Mouse (Mus musculus) limb, embryonic 11.5 days (tissue): Measurements from ENCODE around the gene Itga6. TPM values are rescaled to one million over a fixed set of nuclear protein-coding genes. Genes with fewer than 3 reads are reported as not detected.
A peak's percentile ranks its signal among the peaks of the same experiment; 100 is the strongest.
"Not testable (repeated sequence)": the region's sequence is repeated elsewhere in the genome, so short reads cannot be mapped to it uniquely, and the experiment has no call there.

Source experiments
- ATAC-seq: fragments of 200-750 bp; cut with Nextera tagmentation; 2 replicates; pipeline ENCODE4 v1.8.0; 2017; ENCODE audit warnings: low read depth; ENCODE audit not compliant: insufficient number of reproducible peaks, low FRiP score, low TSS enrichment
- DNase-seq: peaks from one replicate; pipeline ENCODE4 v3.0.0-alpha.2; 2015; ENCODE audit warnings: low spot score
- H3K27ac ChIP-seq: fragments of 300-500 bp; sonication (generic); replicated peaks from 2 replicates; pipeline ENCODE4 v1.5.1; 2014; ENCODE audit warnings: low read depth, mild to moderate bottlenecking, low read length
- H3K27me3 ChIP-seq: fragments of 300-500 bp; sonication (generic); 2 replicates; pipeline ENCODE4 v1.6.1; 2014; ENCODE audit warnings: mild to moderate bottlenecking, low read length, mixed read lengths; ENCODE audit not compliant: control insufficient read depth, insufficient read depth
- H3K36me3 ChIP-seq: fragments of 300-500 bp; sonication (generic); 2 replicates; pipeline ENCODE4 v1.6.1; 2014; ENCODE audit warnings: mild to moderate bottlenecking, low read length, moderate library complexity, mixed read lengths; ENCODE audit not compliant: control insufficient read depth, insufficient read depth
- H3K4me1 ChIP-seq: fragments of 300-500 bp; sonication (generic); 2 replicates; pipeline ENCODE4 v1.6.1; 2014; ENCODE audit warnings: low read length, mixed read lengths; ENCODE audit not compliant: control insufficient read depth, insufficient read depth
- H3K4me2 ChIP-seq: fragments of 300-500 bp; sonication (generic); 2 replicates; pipeline ENCODE4 v1.6.1; 2014; ENCODE audit warnings: low read depth, mild to moderate bottlenecking, moderate library complexity; ENCODE audit not compliant: severe bottlenecking
- H3K4me3 ChIP-seq: fragments of 300-500 bp; sonication (generic); 2 replicates; pipeline ENCODE4 v1.5.1; 2014; ENCODE audit warnings: low read depth, low read length
- H3K9ac ChIP-seq: fragments of 300-500 bp; sonication (generic); 2 replicates; pipeline ENCODE4 v1.6.1; 2014; ENCODE audit warnings: mild to moderate bottlenecking, low read length
- H3K9me3 ChIP-seq: fragments of 300-500 bp; sonication (generic); 2 replicates; pipeline ENCODE4 v1.6.1; 2016; ENCODE audit warnings: low read length; ENCODE audit not compliant: control insufficient read depth
- whole genome bisulfite sequencing: fragments of 180-500 bp; shearing (Covaris S2); extraction: QIAGEN DNeasy Blood & Tissue Kit; methylation state at CpG from one replicate; pipeline ENCODE4 v1.1.7; 2014; 5-methylcytosine and 5-hydroxymethylcytosine counted together
- polyA plus RNA-seq: library from polyadenylated mRNA; unstranded; fragments of >200 nt; fragmentation: Nextera tagmentation; extraction: Ambion mirVana; gene quantifications from 2 replicates; pipeline ENCODE4 v1.2.1, GENCODE M21; 2014

Gene Itga6
- polyA plus RNA-seq, 1 experiment from 2014 or later = 28.0 TPM

DNA sequence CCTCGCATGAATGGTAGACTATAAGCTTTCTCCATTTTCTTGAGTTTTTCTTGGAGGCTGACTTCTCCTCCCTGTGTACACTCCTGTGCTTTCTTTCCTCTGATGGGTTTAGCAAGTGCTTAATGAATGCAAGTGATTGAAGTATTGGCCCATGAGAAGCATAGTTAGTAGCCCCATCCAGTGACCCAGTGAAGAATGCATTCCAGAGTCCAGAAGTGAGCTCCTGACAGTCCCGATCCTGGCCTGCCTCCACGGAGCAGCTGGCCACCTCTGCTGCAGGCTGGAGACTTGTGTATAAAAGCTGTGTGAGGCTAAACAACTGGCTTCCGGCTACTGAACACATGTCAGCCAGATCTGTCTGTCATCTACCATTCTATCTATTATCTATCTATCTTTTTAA lies 91.8 kb downstream of the Itga6 start:
- Histone ChIP-seq H3K4me1 (no peaks in the 10 kb centered on the region), H3K27me3 (no peaks in the 10 kb centered on the region), H3K9ac (no peak overlapping the region), H3K9me3 (no peaks in the 10 kb centered on the region), H3K4me2 (no peak overlapping the region), H3K4me3 (no peak overlapping the region), H3K36me3 (no peaks in the 10 kb centered on the region), H3K27ac (no peak overlapping the region)
- WGBS = 73% methylated on average over 4 of the region's 4 CpGs
- no peak for DNase-seq
- ATAC-seq = no peak

DNA sequence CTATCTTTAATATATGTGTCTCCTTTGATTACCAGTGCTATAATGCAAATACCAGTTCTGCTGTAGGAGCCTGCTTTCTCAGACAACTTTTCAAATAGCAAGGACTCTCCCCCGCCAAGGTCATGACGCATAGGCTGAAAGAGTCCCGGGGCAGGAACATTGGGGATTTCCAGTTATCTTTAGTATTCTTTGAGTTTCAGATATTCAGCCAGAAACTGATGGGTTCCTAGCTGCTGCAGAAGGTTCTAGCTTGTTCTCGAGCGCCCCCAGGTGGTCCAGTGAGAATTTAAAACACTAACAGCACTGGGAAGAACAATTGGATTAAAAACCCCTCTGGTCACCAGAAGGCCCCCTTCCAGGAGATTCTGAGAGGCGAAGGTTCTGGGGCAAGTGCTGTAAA lies 92.4 kb downstream of the Itga6 start:
- no peaks in the 10 kb centered on the region for H3K4me1 ChIP-seq
- H3K4me3 ChIP-seq = no peak overlapping the region
- DNase-seq = peak; percentile 90
- no peaks in the 10 kb centered on the region for H3K27me3 ChIP-seq
- no peak overlapping the region for H3K27ac ChIP-seq
- no peak overlapping the region for H3K9ac ChIP-seq
- H3K9me3 ChIP-seq = no peaks in the 10 kb centered on the region
- ATAC-seq = no peak
- H3K36me3 ChIP-seq = no peaks in the 10 kb centered on the region
- H3K4me2 ChIP-seq = no peak overlapping the region
- WGBS = 48% methylated on average over 6 of the region's 6 CpGs

DNA sequence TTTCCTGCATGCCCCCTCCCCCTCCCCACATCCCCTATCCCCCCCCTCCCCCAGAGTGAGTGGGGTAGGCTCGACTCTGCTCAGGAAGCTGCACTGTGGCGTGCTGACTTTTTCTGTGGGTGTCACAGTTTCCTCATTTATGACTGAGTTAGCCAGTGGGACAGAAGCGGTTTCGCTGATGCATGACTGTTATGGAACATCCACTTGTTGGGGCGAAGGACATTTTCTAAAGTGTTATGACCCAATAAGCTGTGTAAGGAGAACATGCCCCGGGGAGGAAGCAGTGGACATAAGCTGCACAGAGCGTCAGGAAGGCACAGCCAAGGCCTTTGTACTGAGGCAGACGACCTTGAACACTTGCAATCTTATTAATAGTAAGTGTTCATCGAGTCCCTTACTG lies 97.9 kb downstream of the Itga6 start:
- Histone ChIP-seq H3K4me3 (no peak overlapping the region), H3K27ac (no peak overlapping the region), H3K9ac (no peak overlapping the region), H3K4me2 (no peak overlapping the region), H3K36me3 (no peaks in the 10 kb centered on the region), H3K4me1 (no peaks in the 10 kb centered on the region), H3K9me3 (no peaks in the 10 kb centered on the region), H3K27me3 (no peaks in the 10 kb centered on the region)
- no peak for DNase-seq
- WGBS = 82% methylated on average over 9 of the region's 9 CpGs
- no peak for ATAC-seq

DNA sequence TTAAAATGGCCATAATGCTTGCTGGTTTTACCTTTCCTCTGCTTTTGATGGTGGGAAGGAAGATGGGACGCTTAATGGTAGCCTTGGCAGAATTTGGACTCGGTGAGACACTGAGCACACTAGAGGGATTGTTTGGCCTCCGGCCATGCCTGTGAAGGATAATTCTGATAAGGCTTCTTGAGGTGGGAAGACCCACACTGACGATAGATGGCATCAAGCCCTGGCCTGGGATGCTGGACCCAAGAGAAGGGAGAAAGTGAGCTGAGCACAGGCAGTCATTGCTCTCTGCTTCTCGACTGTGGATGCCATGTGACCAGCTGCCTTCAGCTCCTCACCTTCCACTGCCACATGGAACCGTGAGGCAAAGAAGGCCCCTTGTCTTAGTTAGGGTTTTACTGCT lies 99.5 kb downstream of the Itga6 start:
- DNase-seq (no peak), ATAC-seq (no peak)
- Histone ChIP-seq H3K4me1 (no peaks in the 10 kb centered on the region), H3K9ac (no peak overlapping the region), H3K9me3 (no peaks in the 10 kb centered on the region), H3K27ac (no peak overlapping the region), H3K4me3 (no peak overlapping the region), H3K4me2 (no peak overlapping the region), H3K27me3 (no peaks in the 10 kb centered on the region), H3K36me3 (no peaks in the 10 kb centered on the region)
- 93% methylated on average over 6 of the region's 6 CpGs for whole genome bisulfite sequencing

DNA sequence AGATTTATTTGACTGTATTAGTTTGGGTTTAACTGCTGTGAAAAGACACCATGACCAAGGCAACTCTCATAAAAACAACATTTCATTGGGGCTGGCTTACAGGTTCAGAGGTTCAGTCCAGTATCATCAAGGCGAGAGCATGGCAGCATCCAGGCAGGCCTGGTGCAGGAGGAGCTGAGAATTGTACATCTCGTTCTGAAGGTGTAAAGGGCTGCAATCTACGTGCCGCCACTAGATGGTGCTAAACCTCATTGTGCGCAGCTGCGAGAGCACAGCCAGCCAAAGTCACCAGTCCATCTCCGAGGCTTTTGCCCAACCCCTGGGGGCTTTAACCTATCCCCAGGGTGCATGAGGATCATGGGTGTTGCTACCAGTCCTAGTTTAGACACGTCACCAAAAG lies 106.7 kb downstream of the Itga6 start:
- ATAC-seq, H3K9me3 ChIP-seq, H3K27ac ChIP-seq, H3K36me3 ChIP-seq, H3K4me3 ChIP-seq, DNase-seq, H3K4me2 ChIP-seq, H3K9ac ChIP-seq, H3K27me3 ChIP-seq, H3K4me1 ChIP-seq: not testable (repeated sequence)
- 6% methylated on average over 5 of the region's 8 CpGs for WGBS

DNA sequence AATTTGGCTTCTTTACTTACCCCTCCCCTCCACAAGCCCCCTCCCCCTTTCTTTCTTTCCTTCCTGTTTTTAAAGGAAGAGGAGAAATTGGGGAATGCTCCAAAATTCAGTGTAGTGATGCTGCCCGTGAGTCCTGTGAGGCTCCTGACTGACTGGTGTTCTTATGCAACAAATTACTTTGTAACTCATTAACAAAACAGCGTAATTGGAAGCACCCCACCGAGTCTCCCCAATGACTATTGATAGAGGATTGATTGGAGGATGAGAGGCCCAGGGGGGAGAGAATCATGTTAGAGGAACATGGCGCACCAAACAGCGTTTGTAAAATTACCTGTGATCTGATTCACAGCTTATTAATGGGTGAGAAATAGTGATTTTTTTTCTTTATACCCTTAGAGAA lies 109.7 kb downstream of the Itga6 start:
- H3K9me3 ChIP-seq = no peaks in the 10 kb centered on the region
- no peaks in the 10 kb centered on the region for H3K4me1 ChIP-seq
- 71% methylated on average over 5 of the region's 5 CpGs for WGBS
- no peaks in the 10 kb centered on the region for H3K36me3 ChIP-seq
- DNase-seq (no peak), ATAC-seq (no peak)
- no peak overlapping the region for H3K9ac ChIP-seq
- no peaks in the 10 kb centered on the region for H3K27me3 ChIP-seq
- H3K4me2 ChIP-seq = no peak overlapping the region
- H3K27ac ChIP-seq = no peak overlapping the region
- H3K4me3 ChIP-seq = no peak overlapping the region

DNA sequence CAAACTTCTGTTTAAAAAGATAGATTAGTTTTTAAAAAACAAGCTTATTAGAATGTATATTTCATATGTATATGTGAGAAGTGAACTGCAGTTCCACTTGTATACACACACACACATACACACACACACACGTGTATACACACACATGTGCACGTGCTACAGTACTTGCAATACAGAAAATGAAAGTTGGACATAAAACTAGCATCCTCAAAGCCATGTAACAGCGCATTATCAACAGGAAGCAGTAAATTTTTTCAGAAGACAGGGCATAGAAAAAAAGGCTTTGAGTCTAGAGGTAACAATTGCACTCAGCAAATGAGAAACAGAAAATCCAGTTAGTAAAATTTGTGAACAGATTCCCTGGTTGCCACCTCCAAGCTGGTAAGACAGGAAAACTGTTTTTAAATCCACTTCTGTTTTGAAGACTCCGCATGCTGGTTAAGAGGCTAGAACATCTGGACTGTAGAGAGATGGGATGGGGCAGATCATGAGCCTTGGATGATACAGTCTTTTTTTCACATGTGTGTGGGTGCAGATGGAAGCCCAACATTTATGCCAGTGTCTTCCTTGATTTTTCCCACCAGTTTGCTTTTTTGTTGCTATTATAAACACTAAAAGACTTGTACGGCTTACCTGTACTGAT lies 118.2 kb downstream of the Itga6 start:
- Histone ChIP-seq H3K9ac (no peak overlapping the region), H3K4me1 (0 out of 2 replicates have a peak, but pooled peaks cover 3% of the 10 kb centered on the region), H3K36me3 (no peaks in the 10 kb centered on the region), H3K4me3 (no peak overlapping the region), H3K27ac (no peak overlapping the region), H3K4me2 (no peak overlapping the region), H3K27me3 (no peaks in the 10 kb centered on the region), H3K9me3 (no peaks in the 10 kb centered on the region)
- ATAC-seq (no peak), DNase-seq (no peak)
- 67% methylated on average over 5 of the region's 5 CpGs for WGBS

DNA sequence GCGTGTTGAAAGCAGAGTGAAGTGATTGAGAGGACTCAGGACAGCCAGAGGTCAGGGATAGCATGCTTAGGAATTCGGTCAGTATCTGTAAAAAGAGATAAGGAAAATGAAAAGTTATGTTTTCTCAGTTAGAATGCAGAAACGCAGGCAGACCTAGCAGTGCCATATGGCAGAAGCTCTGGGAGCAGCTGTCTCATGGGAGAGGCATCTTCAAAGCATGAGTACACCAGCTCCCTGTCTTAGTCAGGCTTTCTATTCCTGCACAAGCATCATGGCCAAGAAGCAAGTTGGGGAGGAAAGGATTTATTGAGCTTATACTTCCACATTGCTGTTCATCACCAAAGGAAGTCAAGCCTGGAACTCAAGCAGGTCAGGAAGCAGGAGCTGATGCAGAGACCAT lies 119.6 kb downstream of the Itga6 start:
- Histone ChIP-seq H3K27ac (no peak overlapping the region), H3K4me1 (0 out of 2 replicates have a peak, but pooled peaks cover 3% of the 10 kb centered on the region), H3K27me3 (no peaks in the 10 kb centered on the region), H3K9me3 (no peaks in the 10 kb centered on the region), H3K36me3 (no peaks in the 10 kb centered on the region), H3K4me3 (no peak overlapping the region), H3K9ac (no peak overlapping the region), H3K4me2 (no peak overlapping the region)
- ATAC-seq (no peak), DNase-seq (no peak)
- WGBS = 64% methylated on average over 3 of the region's 3 CpGs

DNA sequence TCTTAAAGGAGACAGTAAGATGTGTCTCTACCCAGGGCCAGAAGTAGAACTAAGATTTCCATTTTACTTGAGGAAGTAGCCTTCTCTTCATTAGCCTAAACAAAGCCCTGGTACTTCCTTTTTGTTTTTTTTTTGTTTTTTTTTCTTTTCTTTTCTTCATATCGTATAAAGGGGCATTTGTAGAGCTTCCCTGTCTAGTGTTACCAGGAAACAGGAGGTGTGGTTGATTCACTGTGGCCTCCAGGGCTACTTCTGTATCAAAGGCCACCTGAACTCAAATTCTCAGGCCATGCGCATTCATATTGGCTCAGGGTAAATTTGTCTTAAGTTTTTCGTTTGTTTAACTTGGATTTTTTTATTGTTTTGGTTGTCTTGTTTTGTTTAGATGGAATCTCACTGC lies 120.5 kb downstream of the Itga6 start:
- Histone ChIP-seq H3K9ac (no peak overlapping the region), H3K4me1 (0 out of 2 replicates have a peak, but pooled peaks cover 3% of the 10 kb centered on the region), H3K4me2 (no peak overlapping the region), H3K27me3 (no peaks in the 10 kb centered on the region), H3K4me3 (no peak overlapping the region), H3K27ac (no peak overlapping the region), H3K9me3 (no peaks in the 10 kb centered on the region), H3K36me3 (no peaks in the 10 kb centered on the region)
- no peak for DNase-seq
- WGBS = 82% methylated on average over 3 of the region's 3 CpGs
- no peak for ATAC-seq
